Mouse (Mus musculus): ENCODE results near the gene Dixdc1. TPM values are rescaled to one million over a fixed set of nuclear protein-coding genes. Genes with fewer than 3 reads are reported as not detected.

Gene Dixdc1
- polyA plus RNA-seq, 1 experiment from 2014 or later = 17.2 TPM

DNA sequence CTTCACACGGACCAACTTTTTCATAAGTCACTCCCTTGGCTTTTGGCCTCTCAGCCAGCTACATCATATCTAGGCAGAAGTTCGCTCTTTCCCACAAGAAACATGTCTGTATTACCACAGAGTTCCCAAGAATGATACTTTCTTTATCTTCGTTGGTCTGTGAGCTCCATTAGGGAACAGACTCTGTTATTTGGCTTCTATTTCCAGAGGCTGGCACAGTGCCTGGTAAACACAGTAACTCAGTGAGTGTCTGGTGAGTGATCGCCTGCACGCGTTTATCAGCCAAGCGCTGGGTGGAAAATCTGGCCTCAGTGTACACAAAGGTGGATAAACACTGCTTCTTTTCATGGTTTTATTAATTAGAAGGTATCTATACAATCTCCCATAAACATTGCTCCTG, 15.9 kb downstream of the Dixdc1 start:
- no peaks in the 10 kb centered on the region for H3K9me3 ChIP-seq (replicated peaks)
- peak overlapping the region; percentile 71 for H3K27ac ChIP-seq (replicated peaks)
- 27% methylated on average over 7 of the region's 7 CpGs for WGBS
- no peaks in the 10 kb centered on the region for H3K36me3 ChIP-seq
- peak overlapping the region; percentile 21; the same call in 1 of the 2 replicates for H3K4me2 ChIP-seq (replicated peaks)
- H3K4me3 ChIP-seq (replicated peaks) = no peak overlapping the region
- no peak overlapping the region for H3K9ac ChIP-seq
- peaks cover 59% of the 10 kb centered on the region for H3K4me1 ChIP-seq
- no peak for ATAC-seq (ENCODE audit: insufficient number of reproducible peaks, low FRiP score, low TSS enrichment, low read depth)
- H3K27me3 ChIP-seq = no peaks in the 10 kb centered on the region

DNA sequence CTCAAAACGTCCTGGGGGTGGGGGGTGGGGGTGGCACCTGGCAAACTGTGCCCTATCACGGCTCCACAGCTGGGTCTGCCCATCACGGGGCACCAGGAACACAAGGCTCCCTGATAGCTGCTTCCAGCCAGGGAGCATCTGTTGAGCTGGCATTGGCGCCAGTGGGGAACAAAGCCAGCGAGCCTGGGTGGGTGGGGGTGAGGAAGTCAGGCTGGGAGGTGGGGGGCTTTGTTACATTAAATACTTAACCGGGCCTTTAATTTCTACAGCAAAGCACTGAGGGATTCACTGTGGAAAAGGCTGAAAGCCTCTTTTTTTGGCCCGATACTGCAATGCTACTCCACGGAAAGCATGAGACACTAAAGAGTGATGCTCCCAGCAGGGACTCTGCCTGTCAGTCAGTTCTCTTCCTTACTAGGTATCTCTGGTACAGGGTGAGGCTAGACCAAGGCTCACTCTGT, 16.8 kb downstream of the Dixdc1 start:
- no peak for ATAC-seq (ENCODE audit: insufficient number of reproducible peaks, low FRiP score, low TSS enrichment, low read depth)
- no peaks in the 10 kb centered on the region for H3K27me3 ChIP-seq
- no peaks in the 10 kb centered on the region for H3K9me3 ChIP-seq (replicated peaks)
- no peak overlapping the region for H3K4me2 ChIP-seq (replicated peaks)
- H3K9ac ChIP-seq = no peak overlapping the region
- no peak overlapping the region for H3K4me3 ChIP-seq (replicated peaks)
- 47% methylated on average over 8 of the region's 8 CpGs for WGBS
- H3K36me3 ChIP-seq = no peaks in the 10 kb centered on the region
- H3K4me1 ChIP-seq = peaks cover 53% of the 10 kb centered on the region
- no peak overlapping the region; the same call in 1 of the 2 replicates for H3K27ac ChIP-seq (replicated peaks)

DNA sequence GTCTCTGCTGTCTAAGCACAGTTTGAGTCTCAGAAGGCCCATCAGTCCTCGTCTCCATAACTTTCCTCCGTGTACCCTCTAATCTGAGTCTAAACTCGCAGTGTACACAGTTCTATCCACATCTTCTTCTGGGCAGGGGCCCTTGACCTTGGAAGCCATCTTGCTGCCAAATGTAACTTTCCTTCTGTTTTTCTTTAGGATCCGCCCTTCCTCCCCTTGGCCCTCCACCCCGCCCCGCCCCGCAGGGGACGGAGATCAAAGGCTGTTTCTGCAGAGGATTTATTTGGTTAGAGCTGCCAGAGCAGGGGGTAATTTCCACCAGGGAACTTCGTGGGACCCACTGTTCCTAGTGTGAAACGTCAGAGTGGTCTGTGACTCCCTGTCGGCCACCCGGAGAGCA, 18.3 kb downstream of the Dixdc1 start:
- Histone ChIP-seq H3K4me1 (peaks cover 39% of the 10 kb centered on the region), H3K27me3 (no peaks in the 10 kb centered on the region), H3K4me3 (replicated peaks) (no peak overlapping the region), H3K4me2 (replicated peaks) (no peak overlapping the region), H3K9ac (no peak overlapping the region), H3K36me3 (0 out of 2 replicates have a peak, but pooled peaks cover 4% of the 10 kb centered on the region), H3K27ac (replicated peaks) (no peak overlapping the region), H3K9me3 (replicated peaks) (no peaks in the 10 kb centered on the region)
- 21% methylated on average over 12 of the region's 12 CpGs for WGBS
- ATAC-seq (ENCODE audit: insufficient number of reproducible peaks, low FRiP score, low TSS enrichment, low read depth) = no peak

DNA sequence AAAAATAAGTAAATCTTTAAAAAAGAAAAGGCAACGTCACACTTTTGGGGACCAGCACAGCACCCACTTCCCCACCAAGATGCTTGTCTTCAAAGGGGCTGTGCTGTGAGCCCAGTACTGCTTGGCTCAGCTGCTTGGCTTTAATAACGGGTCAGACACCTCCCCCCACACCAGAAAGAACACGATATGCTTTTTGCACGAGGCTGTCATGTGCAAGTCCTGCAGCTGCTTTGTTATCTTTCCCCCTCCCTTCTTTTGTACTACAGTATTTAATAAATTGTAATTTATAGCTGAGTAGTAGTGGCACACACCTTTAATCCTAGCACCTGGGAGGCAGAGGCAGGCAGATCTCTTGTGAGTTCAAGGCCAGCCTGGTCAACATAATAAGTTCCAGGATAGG, 20.4 kb downstream of the Dixdc1 start:
- Histone ChIP-seq H3K27me3 (no peaks in the 10 kb centered on the region), H3K4me1 (peaks cover 21% of the 10 kb centered on the region), H3K9me3 (replicated peaks) (no peaks in the 10 kb centered on the region), H3K36me3 (0 out of 2 replicates have a peak, but pooled peaks cover 4% of the 10 kb centered on the region), H3K27ac (replicated peaks) (no peak overlapping the region), H3K4me2 (replicated peaks) (no peak overlapping the region), H3K9ac (no peak overlapping the region), H3K4me3 (replicated peaks) (no peak overlapping the region)
- 66% methylated on average over 4 of the region's 4 CpGs for WGBS
- no peak for ATAC-seq (ENCODE audit: insufficient number of reproducible peaks, low FRiP score, low TSS enrichment, low read depth)

DNA sequence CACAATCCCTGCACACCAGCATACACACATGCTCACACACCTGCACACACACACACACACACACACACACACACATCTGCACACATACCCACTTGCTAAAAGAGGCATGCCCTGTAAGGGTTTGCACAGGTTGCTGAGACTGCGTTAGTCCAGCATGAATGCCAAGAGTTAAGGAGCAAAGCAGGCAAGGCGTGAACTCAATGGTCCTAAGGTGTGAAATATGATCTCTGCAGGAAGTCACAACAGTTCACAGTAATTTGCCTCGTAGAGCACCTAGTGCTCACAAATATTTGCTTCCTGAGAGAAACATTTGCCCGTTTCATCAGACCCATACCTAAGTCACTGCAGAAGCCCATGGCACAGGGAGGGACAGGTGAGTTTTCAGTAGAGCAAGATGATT, 25.1 kb downstream of the Dixdc1 start:
- H3K4me3 ChIP-seq (replicated peaks) = no peak overlapping the region
- WGBS = 32% methylated on average over 4 of the region's 4 CpGs
- no peaks in the 10 kb centered on the region for H3K9me3 ChIP-seq (replicated peaks)
- no peaks in the 10 kb centered on the region for H3K27me3 ChIP-seq
- H3K36me3 ChIP-seq = 0 out of 2 replicates have a peak, but pooled peaks cover 12% of the 10 kb centered on the region
- H3K27ac ChIP-seq (replicated peaks) = no peak overlapping the region
- H3K4me1 ChIP-seq = no peaks in the 10 kb centered on the region
- ATAC-seq (ENCODE audit: insufficient number of reproducible peaks, low FRiP score, low TSS enrichment, low read depth) = no peak
- no peak overlapping the region for H3K4me2 ChIP-seq (replicated peaks)
- H3K9ac ChIP-seq = no peak overlapping the region

DNA sequence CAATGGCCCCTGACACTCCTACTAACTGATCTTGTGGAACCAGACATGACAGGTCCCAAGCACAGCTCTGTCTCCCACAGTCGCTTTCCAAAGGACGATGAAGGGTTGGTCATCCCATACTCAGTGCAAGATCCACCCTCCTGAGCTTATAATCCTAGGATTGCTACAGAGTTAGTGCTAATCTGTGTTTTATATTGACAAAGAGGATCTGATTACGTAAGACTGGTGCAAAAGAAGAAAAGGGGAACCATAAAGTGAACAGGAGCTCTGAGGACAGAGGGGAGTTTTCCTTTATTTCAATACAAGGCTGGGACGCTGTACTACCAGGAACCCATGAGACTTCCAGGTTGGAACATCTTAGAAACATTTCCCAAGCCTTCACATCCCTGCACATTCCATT, 28.0 kb downstream of the Dixdc1 start:
- H3K27ac ChIP-seq (replicated peaks) = no peak overlapping the region
- H3K4me2 ChIP-seq (replicated peaks) = no peak overlapping the region
- H3K4me3 ChIP-seq (replicated peaks) = no peak overlapping the region
- no peaks in the 10 kb centered on the region for H3K9me3 ChIP-seq (replicated peaks)
- H3K9ac ChIP-seq = no peak overlapping the region
- no peak for ATAC-seq (ENCODE audit: insufficient number of reproducible peaks, low FRiP score, low TSS enrichment, low read depth)
- no peaks in the 10 kb centered on the region for H3K27me3 ChIP-seq
- 77% methylated on average over 4 of the region's 4 CpGs for WGBS
- 0 out of 2 replicates have a peak, but pooled peaks cover 8% of the 10 kb centered on the region for H3K36me3 ChIP-seq
- no peaks in the 10 kb centered on the region for H3K4me1 ChIP-seq

DNA sequence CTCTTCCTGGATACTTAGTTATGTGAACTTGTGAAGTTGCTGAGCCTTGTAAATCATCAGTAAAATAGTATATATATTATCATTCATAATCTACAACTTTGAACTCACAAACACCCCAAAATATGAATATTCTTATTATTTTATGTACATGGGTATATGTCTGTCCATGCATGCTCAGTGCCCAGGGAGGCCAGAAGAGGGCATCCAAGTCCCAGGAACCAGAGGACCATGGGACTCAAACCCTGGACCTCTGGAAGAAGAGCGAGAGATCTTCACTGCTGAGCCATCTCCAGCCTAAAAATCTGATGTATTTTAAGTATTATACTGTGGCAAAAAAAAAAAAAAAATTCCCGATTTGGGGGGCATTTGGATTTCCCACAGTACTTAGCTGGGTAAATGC, 30.2 kb downstream of the Dixdc1 start:
- H3K4me2 ChIP-seq (replicated peaks) = no peak overlapping the region
- H3K27me3 ChIP-seq = no peaks in the 10 kb centered on the region
- H3K9me3 ChIP-seq (replicated peaks) = no peaks in the 10 kb centered on the region
- H3K4me3 ChIP-seq (replicated peaks) = no peak overlapping the region
- ATAC-seq (ENCODE audit: insufficient number of reproducible peaks, low FRiP score, low TSS enrichment, low read depth) = no peak
- H3K4me1 ChIP-seq = no peaks in the 10 kb centered on the region
- WGBS = 26% methylated on average over 2 of the region's 2 CpGs
- 0 out of 2 replicates have a peak, but pooled peaks cover 8% of the 10 kb centered on the region for H3K36me3 ChIP-seq
- no peak overlapping the region for H3K27ac ChIP-seq (replicated peaks)
- no peak overlapping the region for H3K9ac ChIP-seq

GRCm38 (mm10) chr9:50704907-50705306, 34.4 kb downstream of the Dixdc1 start:
- Histone ChIP-seq H3K27ac (replicated peaks) (no peak overlapping the region), H3K9ac (no peak overlapping the region), H3K4me3 (replicated peaks) (no peak overlapping the region), H3K4me2 (replicated peaks) (no peak overlapping the region), H3K36me3 (no peaks in the 10 kb centered on the region; the same call in 1 of the 2 replicates), H3K27me3 (peaks cover under 1% of the 10 kb centered on the region; the same call in 1 of the 2 replicates), H3K4me1 (no peaks in the 10 kb centered on the region), H3K9me3 (replicated peaks) (no peaks in the 10 kb centered on the region)
- ATAC-seq (ENCODE audit: insufficient number of reproducible peaks, low FRiP score, low TSS enrichment, low read depth) = no peak
- WGBS = 72% methylated on average over 6 of the region's 6 CpGs

GRCm38 (mm10) chr9:50700921-50701691, 38.2 kb downstream of the Dixdc1 start:
- H3K27me3 ChIP-seq = peaks cover 3% of the 10 kb centered on the region; the same call in 1 of the 2 replicates
- H3K9ac ChIP-seq = no peak overlapping the region
- 63% methylated on average over 11 of the region's 11 CpGs for WGBS
- H3K4me3 ChIP-seq (replicated peaks) = no peak overlapping the region
- no peak overlapping the region for H3K4me2 ChIP-seq (replicated peaks)
- no peak for ATAC-seq (ENCODE audit: insufficient number of reproducible peaks, low FRiP score, low TSS enrichment, low read depth)
- peaks cover 23% of the 10 kb centered on the region for H3K4me1 ChIP-seq
- H3K9me3 ChIP-seq (replicated peaks) = no peaks in the 10 kb centered on the region
- H3K27ac ChIP-seq (replicated peaks) = no peak overlapping the region
- no peaks in the 10 kb centered on the region; the same call in 1 of the 2 replicates for H3K36me3 ChIP-seq

DNA sequence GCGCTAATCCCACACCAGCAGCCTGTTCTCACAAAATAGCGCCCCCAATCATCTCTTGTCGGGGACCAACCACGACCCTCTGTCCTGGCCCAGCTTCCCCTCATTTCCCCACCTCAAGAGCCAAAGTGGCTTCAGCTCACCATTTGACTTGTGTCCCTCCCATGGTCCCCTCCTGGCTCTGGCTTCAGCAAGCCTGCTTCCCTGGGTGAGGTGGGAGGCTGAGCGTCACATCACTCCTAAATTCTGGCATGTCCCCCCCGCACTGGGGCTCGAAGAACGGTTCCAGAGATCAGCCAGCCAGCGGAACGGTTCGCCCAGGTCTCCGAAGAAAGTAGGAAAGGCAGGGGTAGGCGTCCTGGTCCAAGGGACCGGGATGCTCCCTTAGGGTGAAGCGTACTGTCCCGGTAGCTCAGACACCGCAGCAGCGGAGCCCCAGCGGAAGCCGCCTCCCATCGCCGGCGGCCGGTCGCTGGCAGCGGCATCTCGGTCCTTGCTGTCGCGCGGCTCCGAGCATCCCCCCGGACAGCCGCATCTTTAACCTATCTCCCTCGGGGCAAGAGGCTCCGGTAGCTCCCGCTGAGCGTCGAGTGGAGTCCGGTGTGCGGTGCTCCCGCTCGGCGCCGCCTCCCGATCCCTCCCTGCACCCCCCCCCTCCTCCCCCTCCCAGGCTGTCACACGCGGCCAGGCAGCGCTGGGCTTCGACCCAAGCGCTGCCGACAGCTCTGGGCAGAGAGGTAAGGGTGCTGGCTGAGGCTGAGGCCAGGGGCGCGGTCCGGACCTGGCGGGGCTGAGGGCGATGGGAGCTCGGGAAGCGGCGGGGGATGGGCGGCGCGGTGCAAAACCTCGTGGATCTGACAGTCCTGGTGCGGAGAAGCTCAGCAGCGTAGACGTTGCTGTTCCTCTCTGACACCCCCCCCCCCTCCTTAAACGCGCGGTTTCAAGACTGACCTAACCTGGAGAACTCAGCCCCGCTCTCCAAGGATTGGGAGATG, 40.6 kb downstream of the Dixdc1 start:
- 2% methylated on average over 67 of the region's 70 CpGs for WGBS
- Histone ChIP-seq H3K4me1 (peaks cover 23% of the 10 kb centered on the region), H3K4me2 (replicated peaks) (peak overlapping the region; percentile 99), H3K4me3 (replicated peaks) (peak overlapping the region; percentile 53), H3K27me3 (peaks cover 3% of the 10 kb centered on the region; the same call in 1 of the 2 replicates), H3K9ac (peak overlapping the region; percentile 42; the same call in 1 of the 2 replicates), H3K36me3 (peaks cover 7% of the 10 kb centered on the region; the same call in 1 of the 2 replicates), H3K27ac (replicated peaks) (no peak overlapping the region), H3K9me3 (replicated peaks) (no peaks in the 10 kb centered on the region)
- ATAC-seq (ENCODE audit: insufficient number of reproducible peaks, low FRiP score, low TSS enrichment, low read depth) = peak; percentile 45

DNA sequence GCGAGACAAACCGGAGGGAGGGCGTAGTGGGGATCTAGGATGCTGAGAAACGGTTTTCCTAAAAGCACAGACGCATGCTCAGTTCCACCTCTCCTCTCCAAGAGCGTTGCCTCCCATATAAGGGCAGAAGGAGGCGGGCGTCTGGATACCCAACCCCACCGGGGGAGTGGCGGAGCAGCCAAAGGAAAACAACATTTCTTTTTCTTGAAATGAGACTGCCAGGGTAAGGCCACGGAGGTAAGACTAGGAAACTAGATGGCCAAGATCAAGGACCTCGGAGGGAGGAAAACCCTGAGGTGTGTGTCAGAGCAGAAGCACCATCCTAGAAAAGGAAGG, 41.6 kb downstream of the Dixdc1 start:
- H3K27ac ChIP-seq (replicated peaks) = no peak overlapping the region
- 4% methylated on average over 12 of the region's 12 CpGs for WGBS
- peak overlapping the region; percentile 29; the same call in 1 of the 2 replicates for H3K9ac ChIP-seq
- peaks cover 3% of the 10 kb centered on the region; the same call in 1 of the 2 replicates for H3K27me3 ChIP-seq
- H3K9me3 ChIP-seq (replicated peaks) = no peaks in the 10 kb centered on the region
- H3K4me2 ChIP-seq (replicated peaks) = peak overlapping the region; percentile 99
- peaks cover 27% of the 10 kb centered on the region for H3K4me1 ChIP-seq
- peaks cover 7% of the 10 kb centered on the region; the same call in 1 of the 2 replicates for H3K36me3 ChIP-seq
- peak; percentile 77 for ATAC-seq (ENCODE audit: insufficient number of reproducible peaks, low FRiP score, low TSS enrichment, low read depth)
- peak overlapping the region; percentile 28 for H3K4me3 ChIP-seq (replicated peaks)
